Mouse (Mus musculus) intestine, postnatal 0 days (tissue): Measurements from ENCODE around the gene Ficd. TPM values are rescaled to one million over a fixed set of nuclear protein-coding genes. Genes with fewer than 3 reads are reported as not detected.

Experiments
- ATAC-seq: fragments of 200-750 bp; cut with Nextera tagmentation; 2 replicates; pipeline ENCODE4 v1.8.0; 2017; ENCODE audit warnings: mild to moderate bottlenecking, moderate TSS enrichment, moderate library complexity
- H3K27ac ChIP-seq: fragments of 300-500 bp; sonication (generic); 2 replicates; pipeline ENCODE4 v1.5.1; 2014; ENCODE audit warnings: mild to moderate bottlenecking, low read depth, low read length, moderate library complexity
- H3K27me3 ChIP-seq: fragments of 300-500 bp; sonication (generic); replicated peaks from 2 replicates; pipeline ENCODE4 v1.6.1; 2014; ENCODE audit warnings: low read length, mixed read lengths; ENCODE audit not compliant: control insufficient read depth, insufficient read depth
- H3K36me3 ChIP-seq: fragments of 300-500 bp; sonication (generic); 2 replicates; pipeline ENCODE4 v1.6.1; 2014; ENCODE audit warnings: mild to moderate bottlenecking, moderate library complexity; ENCODE audit not compliant: control insufficient read depth, insufficient read depth
- H3K4me1 ChIP-seq: fragments of 300-500 bp; sonication (generic); replicated peaks from 2 replicates; pipeline ENCODE4 v1.6.1; 2014; ENCODE audit warnings: antibody characterized with exemption, low read length, mixed read lengths; ENCODE audit not compliant: control insufficient read depth, insufficient read depth
- H3K4me2 ChIP-seq: fragments of 300-500 bp; sonication (generic); replicated peaks from 2 replicates; pipeline ENCODE4 v1.6.1; 2014; ENCODE audit warnings: low read depth, mild to moderate bottlenecking, moderate library complexity
- H3K4me3 ChIP-seq: fragments of 300-500 bp; sonication (generic); 2 replicates; pipeline ENCODE4 v1.5.1; 2014; ENCODE audit warnings: low read depth, low read length
- H3K9ac ChIP-seq: fragments of 300-500 bp; sonication (generic); 2 replicates; pipeline ENCODE4 v1.6.1; 2014; ENCODE audit warnings: mild to moderate bottlenecking, low read depth, low read length
- H3K9me3 ChIP-seq: fragments of 300-500 bp; sonication (generic); 2 replicates; pipeline ENCODE4 v1.6.1; 2016; ENCODE audit warnings: mixed run types; ENCODE audit not compliant: control insufficient read depth
- CTCF ChIP-seq: sonication (generic); IDR thresholded peaks from 2 replicates; pipeline ENCODE4 v1.5.1; 2016; ENCODE audit warnings: low read depth, mild to moderate bottlenecking, control low read depth, antibody characterized with exemption, moderate library complexity
- WGBS: fragments of 180-500 bp; shearing (Covaris S2); extraction: QIAGEN DNeasy Blood & Tissue Kit; methylation state at CpG from one replicate; pipeline ENCODE4 v1.1.7; 2014; 5-methylcytosine and 5-hydroxymethylcytosine counted together
- polyA plus RNA-seq: library from polyadenylated mRNA; unstranded; fragments of >200 nt; fragmentation: Nextera tagmentation; extraction: Ambion mirVana; gene quantifications from 2 replicates; pipeline ENCODE4 v1.2.1, GENCODE M21; 2015

The Ficd gene
- polyA plus RNA-seq, 1 experiment from 2014 or later, result 5.0 TPM

- 83% methylated on average over 7 of the region's 7 CpGs for WGBS
- Histone ChIP-seq H3K9me3 (no peaks in the 10 kb centered on the region), H3K27me3 (no peaks in the 10 kb centered on the region), H3K4me3 (no peak overlapping the region), H3K9ac (no peak overlapping the region), H3K36me3 (no peaks in the 10 kb centered on the region), H3K4me1 (no peaks in the 10 kb centered on the region), H3K27ac (no peak overlapping the region), H3K4me2 (no peak overlapping the region)
- no peak for ATAC-seq
- TF ChIP-seq CTCF, result no peak
Observed at GRCm38 (mm10) chr5:113728011-113728410, 7.6 kb upstream of the Ficd start.

DNA sequence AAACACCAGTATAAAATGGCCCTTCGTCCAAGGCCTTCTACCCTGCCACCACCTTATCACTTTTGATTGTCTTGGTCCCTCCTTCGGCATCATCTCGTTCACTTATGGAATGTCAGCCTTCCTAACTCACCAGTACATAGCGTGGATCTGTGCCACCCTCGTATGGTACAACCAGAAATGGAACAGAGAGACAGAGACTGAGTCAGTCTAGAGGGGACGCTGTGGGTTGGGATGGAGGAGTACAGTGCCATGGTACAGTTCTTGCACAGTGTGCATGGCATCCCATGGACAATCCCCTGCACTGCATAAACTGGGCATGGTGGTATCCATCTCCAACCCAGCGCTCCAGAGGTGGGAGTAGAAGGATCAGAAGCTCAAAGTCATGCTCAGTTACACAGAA, 6.9 kb upstream of the Ficd start:
- Histone ChIP-seq H3K4me3 (no peak overlapping the region), H3K27me3 (no peaks in the 10 kb centered on the region), H3K9ac (no peak overlapping the region), H3K36me3 (no peaks in the 10 kb centered on the region), H3K4me2 (no peak overlapping the region), H3K4me1 (no peaks in the 10 kb centered on the region), H3K27ac (no peak overlapping the region), H3K9me3 (no peaks in the 10 kb centered on the region)
- no peak for TF ChIP-seq CTCF
- ATAC-seq, result no peak
- 81% methylated on average over 7 of the region's 7 CpGs for WGBS

- Histone ChIP-seq H3K4me3 (no peak overlapping the region), H3K27me3 (no peaks in the 10 kb centered on the region), H3K36me3 (no peaks in the 10 kb centered on the region), H3K27ac (no peak overlapping the region), H3K9me3 (no peaks in the 10 kb centered on the region), H3K4me2 (no peak overlapping the region), H3K9ac (no peak overlapping the region), H3K4me1 (0 out of 2 replicates have a peak, but pooled peaks cover 5% of the 10 kb centered on the region)
- no peak for ATAC-seq
- no peak for TF ChIP-seq CTCF
- 56% methylated on average over 7 of the region's 7 CpGs for WGBS
Observed at GRCm38 (mm10) chr5:113730641-113731121, 4.9 kb upstream of the Ficd start.

DNA sequence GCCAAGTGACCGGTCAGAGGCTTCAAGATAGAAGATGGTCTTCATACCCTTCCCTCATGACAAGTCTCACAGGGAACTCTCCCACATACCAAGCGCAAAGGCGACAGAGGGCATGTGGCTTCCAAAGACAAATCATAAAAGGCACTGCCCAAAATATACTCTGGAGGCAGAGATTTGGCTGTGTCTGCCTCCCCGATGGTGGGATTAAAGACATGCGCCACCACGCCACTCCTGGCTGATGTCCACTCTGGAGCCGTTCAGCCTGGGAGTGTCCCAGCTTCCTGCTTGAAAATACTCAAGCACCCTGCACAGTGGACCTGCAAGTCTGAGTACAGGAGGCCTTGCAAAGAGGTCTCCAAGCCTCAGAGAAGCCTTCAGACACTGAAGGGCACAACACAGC, 4.4 kb upstream of the Ficd start:
- Histone ChIP-seq H3K9me3 (no peaks in the 10 kb centered on the region), H3K9ac (no peak overlapping the region), H3K27ac (no peak overlapping the region), H3K4me3 (no peak overlapping the region), H3K36me3 (no peaks in the 10 kb centered on the region), H3K4me1 (0 out of 2 replicates have a peak, but pooled peaks cover 5% of the 10 kb centered on the region), H3K27me3 (no peaks in the 10 kb centered on the region), H3K4me2 (no peak overlapping the region)
- no peak for ATAC-seq
- TF ChIP-seq CTCF, result no peak
- WGBS, result 88% methylated on average over 7 of the region's 7 CpGs

- Histone ChIP-seq H3K4me2 (no peak overlapping the region), H3K9ac (no peak overlapping the region), H3K27ac (no peak overlapping the region), H3K4me1 (0 out of 2 replicates have a peak, but pooled peaks cover 5% of the 10 kb centered on the region), H3K4me3 (no peak overlapping the region), H3K9me3 (no peaks in the 10 kb centered on the region), H3K36me3 (peaks cover under 1% of the 10 kb centered on the region; the same call in 1 of the 2 replicates), H3K27me3 (no peaks in the 10 kb centered on the region)
- peak; percentile 81 for TF ChIP-seq CTCF
- ATAC-seq, result no peak
- WGBS, result 29% methylated on average over 6 of the region's 6 CpGs
Observed at GRCm38 (mm10) chr5:113732182-113732581, 3.4 kb upstream of the Ficd start.

- Histone ChIP-seq H3K4me1 (0 out of 2 replicates have a peak, but pooled peaks cover 5% of the 10 kb centered on the region), H3K36me3 (peaks cover 21% of the 10 kb centered on the region), H3K27me3 (no peaks in the 10 kb centered on the region), H3K4me2 (no peak overlapping the region), H3K27ac (no peak overlapping the region), H3K9ac (no peak overlapping the region), H3K4me3 (no peak overlapping the region), H3K9me3 (no peaks in the 10 kb centered on the region)
- no peak for ATAC-seq
- TF ChIP-seq CTCF, result no peak
- WGBS, result 50% methylated on average over 5 of the region's 5 CpGs
Observed at GRCm38 (mm10) chr5:113734376-113734775, 1.2 kb upstream of the Ficd start.

DNA sequence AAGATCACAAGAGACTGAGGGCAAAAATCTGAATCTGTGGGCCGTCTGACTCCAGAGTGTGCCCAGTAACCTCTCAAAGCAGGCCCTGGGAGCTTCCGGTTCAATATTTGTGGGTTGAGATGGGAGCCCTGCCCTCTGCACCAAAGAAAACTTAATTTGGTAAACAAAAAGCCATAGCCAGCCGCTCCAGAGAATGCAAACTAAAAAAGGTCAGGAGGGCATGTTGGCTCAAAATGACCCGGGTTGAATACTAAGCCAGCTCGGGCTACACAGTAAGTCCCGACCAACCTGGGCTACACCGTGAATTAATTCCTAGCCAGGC, 619 bp upstream of the Ficd start:
- Histone ChIP-seq H3K9ac (peak overlapping the region; percentile 70), H3K4me1 (0 out of 2 replicates have a peak, but pooled peaks cover 5% of the 10 kb centered on the region), H3K9me3 (no peaks in the 10 kb centered on the region), H3K27ac (peak overlapping the region; percentile 94), H3K27me3 (no peaks in the 10 kb centered on the region), H3K36me3 (peaks cover 27% of the 10 kb centered on the region), H3K4me2 (peak overlapping the region; percentile 95), H3K4me3 (peak overlapping the region; percentile 76)
- peak; percentile 36 for ATAC-seq
- 12% methylated on average over 7 of the region's 7 CpGs for WGBS
- no peak for TF ChIP-seq CTCF
